Mouse (Mus musculus) lung, embryonic 14.5 days (tissue): ENCODE results near the gene Wipf2. TPM values are rescaled to one million over a fixed set of nuclear protein-coding genes. Genes with fewer than 3 reads are reported as not detected.
"Not testable (repeated sequence)": the region's sequence is repeated elsewhere in the genome, so short reads cannot be mapped to it uniquely, and the experiment has no call there.

Experiments used
- ATAC-seq: fragments of 200-750 bp; cut with Nextera tagmentation; 2 replicates; pipeline ENCODE4 v1.8.0; 2017; ENCODE audit warnings: mild to moderate bottlenecking, moderate TSS enrichment, moderate library complexity; ENCODE audit not compliant: insufficient read depth
- DNase-seq: peaks from one replicate; pipeline ENCODE4 v3.0.0-alpha.2; 2015
- H3K27ac ChIP-seq: fragments of 300-500 bp; sonication (generic); 2 replicates; pipeline ENCODE4 v1.5.1; 2014; ENCODE audit warnings: low read depth, mild to moderate bottlenecking, moderate library complexity
- H3K27me3 ChIP-seq: fragments of 300-500 bp; sonication (generic); 2 replicates; pipeline ENCODE4 v1.6.1; 2014; ENCODE audit warnings: low read length, control low read depth; ENCODE audit not compliant: insufficient read depth
- H3K36me3 ChIP-seq: fragments of 300-500 bp; sonication (generic); 2 replicates; pipeline ENCODE4 v1.6.1; 2014; ENCODE audit warnings: control low read depth; ENCODE audit not compliant: insufficient read depth
- H3K4me1 ChIP-seq: fragments of 300-500 bp; sonication (generic); 2 replicates; pipeline ENCODE4 v1.6.1; 2014; ENCODE audit warnings: antibody characterized with exemption, control low read depth; ENCODE audit not compliant: insufficient read depth
- H3K4me2 ChIP-seq: fragments of 300-500 bp; sonication (generic); 2 replicates; pipeline ENCODE4 v1.6.1; 2014; ENCODE audit warnings: mild to moderate bottlenecking
- H3K4me3 ChIP-seq: fragments of 300-500 bp; sonication (generic); 2 replicates; pipeline ENCODE4 v1.5.1; 2014; ENCODE audit warnings: low read depth, low read length
- H3K9ac ChIP-seq: fragments of 300-500 bp; sonication (generic); 2 replicates; pipeline ENCODE4 v1.6.1; 2014
- H3K9me3 ChIP-seq: fragments of 300-500 bp; sonication (generic); 2 replicates; pipeline ENCODE4 v1.6.1; 2016; ENCODE audit warnings: low read depth, low read length, control low read depth
- CTCF ChIP-seq: IDR thresholded peaks from 2 replicates; pipeline ENCODE4 v1.5.1; 2016; ENCODE audit warnings: antibody characterized with exemption, low read depth
- WGBS: fragments of 180-500 bp; shearing (Covaris S2); extraction: QIAGEN DNeasy Blood & Tissue Kit; methylation state at CpG from one replicate; pipeline ENCODE4 v1.1.7; 2014; 5-methylcytosine and 5-hydroxymethylcytosine counted together
- polyA plus RNA-seq: library from polyadenylated mRNA; unstranded; fragments of >200 nt; fragmentation: Nextera tagmentation; extraction: Ambion mirVana; gene quantifications from 2 replicates; pipeline ENCODE4 v1.2.1, GENCODE M21; 2014

The Wipf2 gene
- polyA plus RNA-seq, 1 experiment from 2014 or later: 4.7 TPM

DNA sequence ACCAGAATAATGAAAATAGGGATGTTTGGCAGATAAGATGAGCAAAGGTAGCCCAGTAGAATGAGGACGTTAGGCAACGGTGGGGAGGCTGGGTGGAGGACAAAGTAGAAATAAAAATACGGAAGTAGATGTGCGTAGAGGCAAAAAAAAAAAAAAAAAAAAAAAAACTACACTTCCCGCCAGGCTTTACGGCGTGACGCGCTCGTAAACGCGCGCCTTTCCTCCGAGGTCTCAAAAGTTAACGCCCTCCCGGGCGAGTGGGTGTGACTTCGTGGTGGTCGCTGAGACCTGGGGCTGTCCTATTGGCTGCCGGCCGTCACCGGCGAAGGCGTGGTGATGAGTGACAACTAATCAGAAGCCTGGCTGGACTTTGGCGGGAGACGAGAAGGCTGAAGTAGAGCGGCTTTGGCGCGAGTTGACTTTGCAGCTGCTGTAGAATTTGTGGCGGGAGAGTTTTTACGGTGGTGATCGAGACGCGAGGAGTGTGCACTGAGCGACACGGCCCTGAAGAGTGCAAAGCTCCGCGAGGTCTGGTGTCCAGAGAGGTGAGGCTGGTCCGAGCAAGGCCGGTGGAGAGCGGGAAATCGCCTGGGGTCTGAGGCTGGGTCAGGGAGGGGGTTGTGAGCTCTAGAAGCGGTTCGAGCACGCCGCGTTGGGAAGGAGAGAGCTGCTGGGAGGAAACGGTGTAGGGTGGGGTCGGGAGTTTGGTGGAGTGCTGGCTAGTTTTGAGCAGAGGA, 44.2 kb downstream of the Wipf2 start, which contains the start of gene Cdc6:
Gene Cdc6, plus strand, starts transcription at position 365 of the 737 bp plus-strand sequence.
- under 1% methylated on average over 49 of the region's 49 CpGs for WGBS
- Histone ChIP-seq H3K27ac (peak within 1 kb of the TSS; percentile 72), H3K27me3 (no peaks in the 10 kb centered on the region), H3K9me3 (no peaks in the 10 kb centered on the region), H3K4me3 (peak within 1 kb of the TSS; percentile 64), H3K4me2 (peak within 1 kb of the TSS; percentile 95), H3K4me1 (peaks cover 21% of the 10 kb centered on the region; the same call in 1 of the 2 replicates), H3K36me3 (peaks cover 46% of the 10 kb centered on the region), H3K9ac (peak within 1 kb of the TSS; percentile 71)
- no peak for TF ChIP-seq CTCF
- ATAC-seq (peak; percentile 97), DNase-seq (peak; percentile 100)

DNA sequence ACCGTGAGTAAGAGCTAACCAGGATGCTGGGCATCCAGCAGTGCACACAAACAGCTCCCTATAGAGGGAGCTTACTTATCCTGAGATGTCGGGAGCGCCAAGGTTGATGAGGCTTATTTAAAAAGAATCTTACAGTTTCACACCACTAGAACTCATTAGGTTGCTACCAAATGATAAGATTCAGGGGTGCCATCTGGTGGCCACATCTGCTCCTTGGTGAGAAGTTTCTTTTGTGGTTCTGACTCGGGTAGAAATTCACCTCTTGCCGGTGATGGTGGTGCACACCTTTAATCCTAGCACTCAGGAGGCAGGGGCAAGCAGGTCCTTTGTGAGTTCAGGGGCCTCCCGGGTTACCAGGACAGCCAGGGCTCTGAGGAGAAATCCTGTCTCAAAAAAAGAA, 46.2 kb downstream of the Wipf2 start:
- Histone ChIP-seq H3K9ac (peak overlapping the region; percentile 71), H3K4me3 (peak overlapping the region; percentile 64), H3K4me2 (peak overlapping the region; percentile 95), H3K36me3 (peaks cover 57% of the 10 kb centered on the region), H3K4me1 (peaks cover 17% of the 10 kb centered on the region; the same call in 1 of the 2 replicates), H3K9me3 (no peaks in the 10 kb centered on the region), H3K27ac (no peak overlapping the region), H3K27me3 (no peaks in the 10 kb centered on the region)
- WGBS: 31% methylated on average over 6 of the region's 6 CpGs
- TF ChIP-seq CTCF: peak; percentile 68
- peak; percentile 86 for DNase-seq
- no peak for ATAC-seq

DNA sequence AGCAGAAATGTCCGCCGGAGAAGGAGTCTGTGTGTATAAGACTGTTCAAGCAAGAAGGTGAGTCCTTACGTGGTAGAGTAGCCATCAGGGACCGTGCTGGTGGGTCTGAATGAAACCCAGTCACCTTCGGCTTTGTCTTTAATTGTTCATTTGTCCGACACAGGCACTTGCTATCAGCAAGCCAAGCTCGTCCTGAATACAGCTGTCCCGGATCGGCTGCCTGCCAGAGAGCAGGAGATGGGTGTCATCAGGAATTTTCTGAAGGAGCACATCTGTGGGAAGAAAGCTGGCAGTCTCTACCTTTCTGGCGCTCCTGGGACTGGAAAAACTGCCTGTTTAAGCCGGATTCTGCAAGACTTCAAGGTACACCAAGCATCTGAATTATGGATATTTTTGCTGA, 47.0 kb downstream of the Wipf2 start:
- H3K4me2 ChIP-seq: peak overlapping the region; percentile 95; the same call in 1 of the 2 replicates

GRCm38 (mm10) chr11:98911498-98911897, 48.1 kb downstream of the Wipf2 start:
- ATAC-seq (no peak), DNase-seq (no peak)
- 82% methylated on average over 5 of the region's 5 CpGs for WGBS
- no peaks in the 10 kb centered on the region for H3K9me3 ChIP-seq
- no peak overlapping the region for H3K9ac ChIP-seq
- H3K36me3 ChIP-seq: peaks cover 73% of the 10 kb centered on the region
- no peak overlapping the region for H3K27ac ChIP-seq
- H3K4me1 ChIP-seq: peaks cover 10% of the 10 kb centered on the region; the same call in 1 of the 2 replicates
- no peak overlapping the region for H3K4me2 ChIP-seq
- H3K4me3 ChIP-seq: no peak overlapping the region
- no peaks in the 10 kb centered on the region for H3K27me3 ChIP-seq
- no peak for TF ChIP-seq CTCF

More for the DNA sequence above, 47.0 kb downstream of the Wipf2 start:
- Histone ChIP-seq H3K9ac (no peak overlapping the region; the same call in 1 of the 2 replicates), H3K27ac (no peak overlapping the region), H3K27me3 (no peaks in the 10 kb centered on the region), H3K4me3 (0 out of 2 replicates have a peak overlapping the region, but pooled peaks have one; percentile 64), H3K4me1 (peaks cover 17% of the 10 kb centered on the region; the same call in 1 of the 2 replicates), H3K9me3 (no peaks in the 10 kb centered on the region), H3K36me3 (peaks cover 65% of the 10 kb centered on the region)
- no peak for TF ChIP-seq CTCF
- DNase-seq (no peak), ATAC-seq (no peak)
- 55% methylated on average over 11 of the region's 11 CpGs for WGBS

DNA sequence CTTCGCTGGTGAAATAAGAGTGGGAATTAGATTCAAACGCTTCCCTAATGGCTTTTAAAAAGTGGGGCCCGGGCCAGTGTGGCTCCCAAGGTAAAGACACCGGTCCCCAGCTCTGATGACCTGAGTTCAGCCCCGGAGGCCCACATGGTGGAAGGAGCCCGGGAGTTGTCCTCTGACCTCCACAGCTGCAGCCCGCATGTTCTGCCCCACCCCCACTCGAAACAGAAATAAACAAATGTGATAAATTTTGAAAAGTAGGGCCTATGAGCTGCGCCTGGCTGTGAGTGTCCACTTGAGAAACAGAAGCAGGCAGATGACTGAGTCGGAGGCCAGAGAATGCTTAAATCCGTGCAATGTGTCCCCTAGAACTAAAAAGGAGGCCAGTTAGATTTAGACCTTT, 50.8 kb downstream of the Wipf2 start:
- ATAC-seq: no peak
- no peak for TF ChIP-seq CTCF
- H3K9ac ChIP-seq: no peak overlapping the region
- peak; percentile 66 for DNase-seq
- H3K4me1 ChIP-seq: no peaks in the 10 kb centered on the region
- no peak overlapping the region for H3K27ac ChIP-seq
- WGBS: 34% methylated on average over 11 of the region's 11 CpGs
- H3K27me3 ChIP-seq: no peaks in the 10 kb centered on the region
- H3K4me2 ChIP-seq: no peak overlapping the region
- peaks cover 96% of the 10 kb centered on the region for H3K36me3 ChIP-seq
- no peaks in the 10 kb centered on the region for H3K9me3 ChIP-seq
- no peak overlapping the region for H3K4me3 ChIP-seq

DNA sequence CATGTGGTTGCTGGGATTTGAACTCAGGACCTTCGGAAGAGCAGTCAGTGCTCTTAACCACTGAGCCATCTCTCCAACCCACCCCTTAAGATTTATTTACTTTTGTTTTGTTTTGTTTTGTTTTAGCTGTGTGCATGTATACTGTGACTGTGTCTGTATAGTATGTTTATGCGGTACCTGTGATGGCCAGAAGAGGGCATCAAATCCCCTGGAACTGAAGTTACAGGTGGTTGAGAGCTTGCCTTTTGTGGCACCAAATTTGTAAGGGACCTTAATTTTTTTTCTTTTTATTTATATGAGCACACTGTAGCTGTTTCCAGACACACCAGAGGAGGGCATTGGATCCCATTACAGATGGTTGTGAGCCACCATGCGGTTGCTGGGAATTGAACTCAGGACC, 52.9 kb downstream of the Wipf2 start:
- not testable (repeated sequence) for ATAC-seq, H3K4me3 ChIP-seq, H3K4me1 ChIP-seq, H3K9me3 ChIP-seq, H3K9ac ChIP-seq, H3K27me3 ChIP-seq, H3K27ac ChIP-seq, H3K4me2 ChIP-seq
- H3K36me3 ChIP-seq: peaks cover 95% of the 10 kb centered on the region
- peak; percentile 58; the same call in 1 of the 2 replicates for TF ChIP-seq CTCF
- 88% methylated on average over 3 of the region's 3 CpGs for WGBS
- peak; percentile 66 for DNase-seq

GRCm38 (mm10) chr11:98917428-98918005, 54.1 kb downstream of the Wipf2 start:
- ATAC-seq (no peak), DNase-seq (no peak)
- Histone ChIP-seq H3K4me3 (no peak overlapping the region), H3K27me3 (no peaks in the 10 kb centered on the region), H3K27ac (no peak overlapping the region), H3K4me1 (0 out of 2 replicates have a peak, but pooled peaks cover 2% of the 10 kb centered on the region), H3K36me3 (peaks cover 89% of the 10 kb centered on the region), H3K9me3 (no peaks in the 10 kb centered on the region), H3K9ac (no peak overlapping the region), H3K4me2 (no peak overlapping the region)
- TF ChIP-seq CTCF: no peak
- WGBS: 57% methylated on average over 13 of the region's 13 CpGs
